Mouse (Mus musculus) stomach, postnatal 0 days (tissue): ENCODE results near the gene Gm3106. TPM values are rescaled to one million over a fixed set of nuclear protein-coding genes. Genes with fewer than 3 reads are reported as not detected.
"Not testable (repeated sequence)": the region's sequence is repeated elsewhere in the genome, so short reads cannot be mapped to it uniquely, and the experiment has no call there.

Experiments
- ATAC-seq: fragments of 200-750 bp; cut with Nextera tagmentation; 2 replicates; pipeline ENCODE4 v1.8.0; 2017; ENCODE audit not compliant: low FRiP score, low TSS enrichment
- DNase-seq: peaks from one replicate; pipeline ENCODE4 v3.0.0-alpha.2; 2016; ENCODE audit warnings: low spot score
- H3K27ac ChIP-seq: fragments of 300-500 bp; sonication (generic); replicated peaks from 2 replicates; pipeline ENCODE4 v1.5.1; 2014; ENCODE audit warnings: mild to moderate bottlenecking, control low read depth
- H3K27me3 ChIP-seq: fragments of 300-500 bp; sonication (generic); 2 replicates; pipeline ENCODE4 v1.6.1; 2014; ENCODE audit warnings: low read length; ENCODE audit not compliant: control insufficient read depth, insufficient read depth
- H3K36me3 ChIP-seq: fragments of 300-500 bp; sonication (generic); 2 replicates; pipeline ENCODE4 v1.6.1; 2014; ENCODE audit warnings: low read length, mixed read lengths; ENCODE audit not compliant: control insufficient read depth, insufficient read depth
- H3K4me1 ChIP-seq: fragments of 300-500 bp; sonication (generic); replicated peaks from 2 replicates; pipeline ENCODE4 v1.6.1; 2014; ENCODE audit warnings: antibody characterized with exemption; ENCODE audit not compliant: control insufficient read depth, insufficient read depth
- H3K4me2 ChIP-seq: fragments of 300-500 bp; sonication (generic); replicated peaks from 2 replicates; pipeline ENCODE4 v1.6.1; 2014; ENCODE audit warnings: low read depth, mild to moderate bottlenecking, control low read depth, moderate library complexity
- H3K4me3 ChIP-seq: fragments of 300-500 bp; sonication (generic); 2 replicates; pipeline ENCODE4 v1.5.1; 2014; ENCODE audit warnings: low read depth, low read length, control low read depth
- H3K9ac ChIP-seq: fragments of 300-500 bp; sonication (generic); 2 replicates; pipeline ENCODE4 v1.6.1; 2014; ENCODE audit warnings: mild to moderate bottlenecking, low read length, control low read depth, mixed read lengths
- H3K9me3 ChIP-seq: fragments of 300-500 bp; sonication (generic); 2 replicates; pipeline ENCODE4 v1.6.1; 2016; ENCODE audit warnings: low read length; ENCODE audit not compliant: control insufficient read depth
- WGBS: fragments of 180-500 bp; shearing (Covaris S2); extraction: QIAGEN DNeasy Blood & Tissue Kit; methylation state at CpG from one replicate; pipeline ENCODE4 v1.1.7; 2014; 5-methylcytosine and 5-hydroxymethylcytosine counted together
- polyA plus RNA-seq: library from polyadenylated mRNA; unstranded; fragments of >200 nt; fragmentation: Nextera tagmentation; extraction: Ambion mirVana; gene quantifications from 2 replicates; pipeline ENCODE4 v1.2.1, GENCODE M21; 2015

Gm3106 gene
- not detected in 2 replicates for polyA plus RNA-seq

DNA sequence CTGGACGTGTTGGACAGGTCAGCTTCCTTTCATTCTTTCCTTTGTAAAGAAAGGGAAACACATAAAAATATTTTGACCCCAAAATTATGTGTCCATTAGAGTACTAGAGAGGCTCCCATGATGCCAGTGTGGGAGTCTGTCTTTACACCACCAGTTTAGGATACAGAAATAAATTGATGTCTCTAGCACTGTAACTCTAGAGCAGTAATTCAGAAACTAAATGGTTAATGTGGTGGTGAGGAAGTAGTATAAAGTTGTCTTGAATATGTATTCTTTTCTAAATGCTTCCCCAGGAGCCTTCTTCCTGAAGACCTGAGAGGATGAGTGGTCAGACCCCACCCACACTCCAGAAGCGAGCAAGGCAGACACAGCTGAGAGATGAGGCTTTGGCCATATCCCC is at the start of gene Gm3106:
Gm3106 (plus strand) TSS at position 301 of the 400 bp plus-strand sequence.
- not testable (repeated sequence) for H3K36me3 ChIP-seq, H3K4me3 ChIP-seq, H3K9me3 ChIP-seq, H3K4me1 ChIP-seq, H3K4me2 ChIP-seq, DNase-seq, H3K27me3 ChIP-seq, H3K9ac ChIP-seq, ATAC-seq, H3K27ac ChIP-seq
- WGBS = no CpG with 5 or more reads among the region's 2 CpGs

Other genes with a start within 250 kb of the Gm3106 start
- gene BC061212, start 147.5 kb upstream of the Gm3106 start, polyA plus RNA-seq = not detected in 2 replicates
- gene Gm6351, start 141.6 kb upstream of the Gm3106 start, polyA plus RNA-seq = not detected in 2 replicates
- gene A430089I19Rik, start 88.8 kb downstream of the Gm3106 start, polyA plus RNA-seq = not detected in 2 replicates
- not detected in 2 replicates for gene Gm6502, start 96.4 kb downstream of the Gm3106 start, polyA plus RNA-seq
- gene AA792892, start 121.7 kb downstream of the Gm3106 start, polyA plus RNA-seq = not detected in 2 replicates
- gene Gm7682, start 227.8 kb downstream of the Gm3106 start, polyA plus RNA-seq = not detected in 2 replicates